Mouse (Mus musculus) testis, adult 2 months (tissue): ENCODE measurements around the gene Aifm1.

Experiments used
- CTCF ChIP-seq: fragments of 200-500 bp; IDR thresholded peaks from 2 replicates; pipeline ENCODE4 v1.5.1; 2012; ENCODE audit warnings: low read depth, mild to moderate bottlenecking, inconsistent platforms, low read length, moderate library complexity; ENCODE audit not compliant: control insufficient read depth, insufficient read depth, insufficient replicate concordance
- POLR2A ChIP-seq: fragments of 200-500 bp; IDR thresholded peaks from 2 replicates; pipeline ENCODE4 v1.6.1; 2012; ENCODE audit warnings: low read depth, mild to moderate bottlenecking, inconsistent platforms, low read length, moderate library complexity; ENCODE audit not compliant: control insufficient read depth

DNA sequence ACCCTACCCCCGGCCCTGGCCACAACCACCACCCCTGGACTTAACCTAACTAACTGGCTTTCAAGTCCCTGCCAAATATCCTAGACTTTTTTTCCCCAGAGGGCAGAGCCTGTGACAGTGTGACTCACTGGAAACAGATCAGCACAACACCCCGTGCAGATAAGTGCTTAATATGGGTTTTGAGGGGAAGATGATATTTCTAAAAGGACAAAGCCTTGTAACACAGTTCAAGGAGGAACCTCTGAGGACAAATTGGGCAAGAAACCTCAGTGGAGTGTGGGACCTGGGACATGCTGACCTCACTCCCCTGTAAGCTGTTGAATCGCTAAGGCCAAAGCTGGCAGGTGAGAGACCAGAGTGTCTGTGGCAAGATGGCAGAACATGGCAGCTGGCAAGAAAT lies 8.3 kb upstream of the Aifm1 start:
- no peak for TF ChIP-seq POLR2A
- TF ChIP-seq CTCF, result no peak
